Mouse (Mus musculus) embryonic fibroblast, embryonic 13.5 days (primary cell): Measurements from ENCODE around the gene Enc1. TPM values are rescaled to one million over a fixed set of nuclear protein-coding genes. Genes with fewer than 3 reads are reported as not detected.

Experiments used
- H3K27ac ChIP-seq: 2 replicates; pipeline ENCODE4 v1.5.1; 2012; ENCODE audit warnings: low read length, control low read depth, inconsistent platforms; ENCODE audit not compliant: insufficient read depth
- H3K4me1 ChIP-seq: 2 replicates; pipeline ENCODE4 v1.6.1; 2011; ENCODE audit warnings: low read length; ENCODE audit not compliant: control insufficient read depth, insufficient read depth
- H3K4me3 ChIP-seq: 2 replicates; pipeline ENCODE4 v1.5.1; 2011; ENCODE audit warnings: mild to moderate bottlenecking, control low read depth, low read length; ENCODE audit not compliant: insufficient read depth
- CTCF ChIP-seq: IDR thresholded peaks from 2 replicates; pipeline ENCODE4 v1.5.1; 2011; ENCODE audit warnings: mild to moderate bottlenecking, control low read depth, low read length, moderate library complexity, borderline replicate concordance; ENCODE audit not compliant: insufficient read depth
- POLR2A ChIP-seq: IDR thresholded peaks from 2 replicates; pipeline ENCODE4 v1.6.1; 2011; ENCODE audit warnings: low read depth, mild to moderate bottlenecking, control low read depth, low read length, moderate library complexity
- polyA plus RNA-seq: library from polyadenylated mRNA; stranded (reverse); fragments of >200 nt; gene quantifications from 2 replicates; pipeline ENCODE4 v1.2.4, GENCODE M21; 2011; ENCODE audit warnings: low read depth; ENCODE audit not compliant: missing spikeins, insufficient read length

The Enc1 gene
- polyA plus RNA-seq, 1 experiment, result 58.2 TPM

- Histone ChIP-seq H3K27ac (no peak overlapping the region), H3K4me1 (no peaks in the 10 kb centered on the region), H3K4me3 (no peak overlapping the region)
- no peak for TF ChIP-seq POLR2A
- TF ChIP-seq CTCF, result no peak
Observed at GRCm38 (mm10) chr13:97298896-97299295, 58.0 kb downstream of the Enc1 start.

GRCm38 (mm10) chr13:97299877-97300873, 59.3 kb downstream of the Enc1 start:
- TF ChIP-seq CTCF (no peak), POLR2A (no peak)
- Histone ChIP-seq H3K4me1 (no peaks in the 10 kb centered on the region), H3K4me3 (no peak overlapping the region), H3K27ac (no peak overlapping the region)

Other genes starting within 250 kb of the Enc1 start
- not detected in 2 replicates for gene 1700029F12Rik, start 206.7 kb upstream of the Enc1 start, polyA plus RNA-seq
- not detected in 2 replicates for gene Fam169a, start 173.8 kb upstream of the Enc1 start, polyA plus RNA-seq
- 83.5 and 95.6 TPM in 2 replicates for gene Gm6169, start 141.9 kb upstream of the Enc1 start, polyA plus RNA-seq
- gene Gfm2, start 103.2 kb upstream of the Enc1 start, polyA plus RNA-seq, result 23.9 and 26.8 TPM in 2 replicates
- gene Nsa2, start 103.2 kb upstream of the Enc1 start, polyA plus RNA-seq, result 291 and 298 TPM in 2 replicates
- gene Hexb, start 42.7 kb upstream of the Enc1 start, polyA plus RNA-seq, result 68.2 and 81.3 TPM in 2 replicates